Mouse (Mus musculus) intestine, embryonic 15.5 days (tissue): ENCODE measurements around the gene Bclaf3. TPM values are rescaled to one million over a fixed set of nuclear protein-coding genes. Genes with fewer than 3 reads are reported as not detected.
A peak's percentile ranks its signal among the peaks of the same experiment; 100 is the strongest.
"Not testable (repeated sequence)": the region's sequence is repeated elsewhere in the genome, so short reads cannot be mapped to it uniquely, and the experiment has no call there.

ENCODE experiments used
- ATAC-seq: fragments of 200-750 bp; cut with Nextera tagmentation; 2 replicates; pipeline ENCODE4 v1.8.0; 2017; ENCODE audit warnings: moderate TSS enrichment, moderate library complexity
- H3K27ac ChIP-seq: fragments of 300-500 bp; sonication (generic); 2 replicates; pipeline ENCODE4 v1.5.1; 2015; ENCODE audit warnings: mild to moderate bottlenecking, inconsistent platforms
- H3K27me3 ChIP-seq: fragments of 300-500 bp; sonication (generic); replicated peaks from 2 replicates; pipeline ENCODE4 v1.6.1; 2015; ENCODE audit warnings: inconsistent platforms
- H3K36me3 ChIP-seq: fragments of 300-500 bp; sonication (generic); 2 replicates; pipeline ENCODE4 v1.6.1; 2015; ENCODE audit warnings: inconsistent platforms
- H3K4me1 ChIP-seq: fragments of 300-500 bp; sonication (generic); replicated peaks from 2 replicates; pipeline ENCODE4 v1.6.1; 2015; ENCODE audit warnings: inconsistent platforms
- H3K4me2 ChIP-seq: fragments of 300-500 bp; sonication (generic); replicated peaks from 2 replicates; pipeline ENCODE4 v1.6.1; 2015; ENCODE audit warnings: mild to moderate bottlenecking, inconsistent platforms
- H3K4me3 ChIP-seq: fragments of 300-500 bp; sonication (generic); replicated peaks from 2 replicates; pipeline ENCODE4 v1.5.1; 2015; ENCODE audit warnings: inconsistent platforms
- H3K9ac ChIP-seq: fragments of 300-500 bp; sonication (generic); 2 replicates; pipeline ENCODE4 v1.6.1; 2015; ENCODE audit warnings: inconsistent platforms
- H3K9me3 ChIP-seq: fragments of 300-500 bp; sonication (generic); 2 replicates; pipeline ENCODE4 v1.6.1; 2016; ENCODE audit warnings: inconsistent platforms
- WGBS: fragments of 180-500 bp; shearing (Covaris S2); methylation state at CpG from one replicate; pipeline ENCODE4 v1.1.7; 2015; 5-methylcytosine and 5-hydroxymethylcytosine counted together
- polyA plus RNA-seq: library from polyadenylated mRNA; unstranded; fragments of >200 nt; fragmentation: Nextera tagmentation; extraction: Ambion mirVana; gene quantifications from 2 replicates; pipeline ENCODE4 v1.2.1, GENCODE M21; 2015

Gene Bclaf3
- 13.3 and 16.0 TPM in 2 replicates for polyA plus RNA-seq

DNA sequence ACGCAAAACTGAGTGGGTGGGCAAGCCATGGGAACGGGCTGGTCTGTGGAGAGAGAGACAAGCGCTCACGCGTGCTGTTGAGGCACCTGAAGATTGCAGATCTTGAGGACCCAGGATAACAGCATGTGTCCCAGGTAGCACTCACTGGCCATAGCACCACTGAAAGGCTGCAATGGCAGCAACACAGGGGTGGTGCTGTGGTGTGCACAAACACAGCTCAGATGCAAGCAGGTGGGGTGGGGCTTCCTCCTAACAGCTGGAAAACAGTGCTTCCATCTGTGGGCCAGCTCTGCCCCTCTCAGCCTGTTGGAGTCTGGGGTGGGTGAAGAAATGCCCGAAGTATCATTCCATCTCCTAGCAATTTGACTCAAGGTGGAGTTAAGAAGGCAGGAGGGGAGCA lies at the start of gene Bclaf3:
Gene Bclaf3, plus strand, starts transcription at position 301 of the 400 bp plus-strand sequence.
- Histone ChIP-seq H3K27ac (no peak within 1 kb of the TSS), H3K9ac (no peak within 1 kb of the TSS), H3K4me3 (no peak within 1 kb of the TSS), H3K9me3 (no peaks in the 10 kb centered on the region), H3K27me3 (no peaks in the 10 kb centered on the region), H3K4me1 (no peaks in the 10 kb centered on the region), H3K4me2 (no peak within 1 kb of the TSS), H3K36me3 (no peaks in the 10 kb centered on the region)
- no peak for ATAC-seq
- WGBS = 78% methylated on average over 6 of the region's 6 CpGs

DNA sequence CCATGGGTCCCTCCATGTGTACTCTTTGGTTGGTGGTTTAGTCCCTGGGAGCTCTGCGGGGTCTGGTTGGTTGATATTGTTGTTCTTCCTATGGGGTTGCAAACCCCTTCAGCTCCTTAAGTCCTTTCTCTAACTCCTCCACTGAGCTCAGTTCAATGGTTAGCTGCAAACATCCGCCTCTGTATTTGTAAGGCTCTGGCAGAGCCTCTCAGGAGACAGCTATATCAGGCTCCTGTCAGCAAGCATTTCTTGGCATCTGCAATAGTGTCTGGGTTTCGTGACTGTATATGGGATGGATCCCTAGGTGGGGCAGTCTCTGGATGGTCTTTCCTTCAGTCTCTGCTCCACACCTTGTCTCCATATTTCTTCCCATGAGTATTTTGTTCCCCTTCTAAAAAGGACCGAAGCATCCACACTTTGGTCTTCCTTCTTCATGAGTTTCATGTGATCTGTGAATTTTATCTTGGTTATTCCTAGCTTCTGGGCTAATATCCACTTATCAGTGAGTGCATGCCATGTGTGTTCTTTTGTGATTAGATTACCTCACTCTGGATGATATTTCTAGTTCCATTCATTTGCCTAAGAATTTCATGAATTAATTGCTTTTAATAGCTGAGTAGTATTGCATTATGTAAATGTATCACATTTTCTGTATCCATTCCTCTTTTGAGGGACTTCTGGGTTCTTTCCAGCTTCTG lies 48.1 kb upstream of the Bclaf3 start:
- ATAC-seq, H3K4me1 ChIP-seq, H3K27ac ChIP-seq, H3K27me3 ChIP-seq, H3K9ac ChIP-seq, H3K9me3 ChIP-seq, H3K4me3 ChIP-seq, H3K36me3 ChIP-seq, H3K4me2 ChIP-seq: not testable (repeated sequence)
- 81% methylated on average over 4 of the region's 4 CpGs for WGBS

DNA sequence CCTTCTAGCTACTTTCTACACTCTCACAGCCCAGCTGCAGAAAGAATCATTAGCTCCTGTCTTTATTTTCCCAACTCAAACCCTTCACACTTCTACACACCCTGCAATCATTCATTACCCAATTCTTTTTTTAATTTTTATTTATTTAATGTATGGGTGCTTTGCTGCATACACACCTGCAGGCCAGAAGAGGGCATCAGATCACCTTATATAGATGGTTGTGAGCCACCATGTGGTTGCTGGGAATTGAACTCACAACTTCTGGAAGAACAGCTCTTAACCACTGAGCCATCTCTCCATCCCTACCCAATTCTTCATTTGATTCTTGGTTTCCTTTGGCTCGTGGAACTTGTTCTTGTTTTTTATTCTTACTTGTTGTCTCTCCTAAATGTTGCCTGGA lies 42.2 kb upstream of the Bclaf3 start:
- no peaks in the 10 kb centered on the region for H3K36me3 ChIP-seq
- no peak overlapping the region for H3K4me2 ChIP-seq
- H3K27me3 ChIP-seq = no peaks in the 10 kb centered on the region
- H3K27ac ChIP-seq = no peak overlapping the region
- H3K4me3 ChIP-seq = no peak overlapping the region
- no peaks in the 10 kb centered on the region for H3K4me1 ChIP-seq
- 78% methylated on average over 1 of the region's 1 CpGs for whole genome bisulfite sequencing
- H3K9ac ChIP-seq = no peak overlapping the region
- no peak for ATAC-seq
- no peaks in the 10 kb centered on the region for H3K9me3 ChIP-seq

DNA sequence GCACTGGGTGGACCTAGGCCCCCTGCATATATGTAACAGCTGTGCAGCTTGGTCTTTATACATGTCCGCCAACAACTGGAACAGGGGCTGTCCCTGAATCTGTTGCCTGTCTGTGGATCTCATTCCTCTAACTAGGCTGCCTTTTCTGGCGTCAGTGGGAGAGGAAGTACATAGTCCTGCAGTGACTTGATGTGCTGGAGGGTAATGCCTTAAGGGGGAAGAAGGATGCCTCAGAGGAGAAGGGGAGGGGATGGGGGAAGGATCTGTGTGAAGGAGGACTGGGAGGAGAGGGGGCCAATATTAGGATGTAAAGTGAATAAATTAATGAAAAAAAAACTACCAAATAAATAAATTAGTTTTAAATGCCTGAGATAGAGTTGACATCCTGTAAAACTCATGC lies 23.3 kb upstream of the Bclaf3 start:
- no peak overlapping the region for H3K4me2 ChIP-seq
- no peak for ATAC-seq
- no peaks in the 10 kb centered on the region for H3K4me1 ChIP-seq
- H3K9ac ChIP-seq = no peak overlapping the region
- no peaks in the 10 kb centered on the region for H3K27me3 ChIP-seq
- WGBS = 53% methylated on average over 2 of the region's 2 CpGs
- no peaks in the 10 kb centered on the region for H3K36me3 ChIP-seq
- H3K9me3 ChIP-seq = no peaks in the 10 kb centered on the region
- no peak overlapping the region for H3K27ac ChIP-seq
- no peak overlapping the region for H3K4me3 ChIP-seq

DNA sequence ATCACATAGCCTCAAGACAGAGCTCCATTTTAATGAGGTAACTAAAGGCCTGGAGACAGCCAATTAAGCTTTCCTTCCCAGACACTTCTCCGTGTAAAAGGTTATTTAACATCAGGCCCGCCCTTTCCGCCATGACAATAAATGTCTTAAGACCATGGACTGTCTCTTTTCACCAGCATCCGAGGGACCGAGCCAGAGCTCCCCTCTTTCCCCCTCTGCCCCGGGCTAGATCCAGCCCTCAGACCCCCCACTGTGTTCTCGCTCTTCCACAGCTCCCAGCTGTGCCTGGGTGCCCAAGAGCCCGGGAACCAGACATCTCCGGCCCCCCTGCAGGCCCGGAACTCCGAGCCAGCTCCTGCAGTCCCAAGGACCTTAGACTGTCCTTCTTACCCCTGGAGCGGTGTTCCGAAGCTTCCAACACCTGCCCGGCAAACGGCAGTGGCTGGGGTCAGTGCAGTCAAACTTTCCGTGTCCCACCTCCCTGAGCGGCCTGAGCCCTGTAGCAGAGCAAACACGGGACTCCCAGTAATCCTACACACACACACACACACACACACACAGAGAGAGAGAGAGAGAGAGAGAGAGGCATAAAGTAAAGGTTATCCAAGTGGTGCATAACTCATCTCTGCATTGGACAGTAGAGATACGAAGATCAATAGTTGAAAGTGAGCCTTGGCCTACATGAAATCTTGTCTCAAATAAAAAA lies 18.0 kb upstream of the Bclaf3 start:
- no peak overlapping the region for H3K4me3 ChIP-seq
- no peak overlapping the region for H3K4me2 ChIP-seq
- no peaks in the 10 kb centered on the region for H3K4me1 ChIP-seq
- H3K27ac ChIP-seq = no peak overlapping the region
- no peak overlapping the region for H3K9ac ChIP-seq
- no peaks in the 10 kb centered on the region for H3K36me3 ChIP-seq
- H3K27me3 ChIP-seq = no peaks in the 10 kb centered on the region
- 56% methylated on average over 19 of the region's 19 CpGs for WGBS
- no peaks in the 10 kb centered on the region for H3K9me3 ChIP-seq
- ATAC-seq = no peak

- Histone ChIP-seq H3K27me3 (no peaks in the 10 kb centered on the region), H3K4me1 (no peaks in the 10 kb centered on the region), H3K36me3 (no peaks in the 10 kb centered on the region), H3K27ac (no peak overlapping the region), H3K4me3 (no peak overlapping the region), H3K4me2 (no peak overlapping the region), H3K9me3 (no peaks in the 10 kb centered on the region), H3K9ac (no peak overlapping the region)
- 67% methylated on average over 4 of the region's 4 CpGs for WGBS
- no peak for ATAC-seq
These were observed 17.4 kb upstream of the Bclaf3 start for GRCm38 (mm10) chrX:159509042-159509441.

- Histone ChIP-seq H3K9ac (no peak overlapping the region), H3K4me3 (no peak overlapping the region), H3K36me3 (no peaks in the 10 kb centered on the region), H3K9me3 (no peaks in the 10 kb centered on the region), H3K4me1 (no peaks in the 10 kb centered on the region), H3K4me2 (no peak overlapping the region), H3K27ac (no peak overlapping the region), H3K27me3 (no peaks in the 10 kb centered on the region)
- WGBS = 77% methylated on average over 19 of the region's 19 CpGs
- ATAC-seq = no peak
These were observed 16.4 kb upstream of the Bclaf3 start for GRCm38 (mm10) chrX:159509847-159510715.

DNA sequence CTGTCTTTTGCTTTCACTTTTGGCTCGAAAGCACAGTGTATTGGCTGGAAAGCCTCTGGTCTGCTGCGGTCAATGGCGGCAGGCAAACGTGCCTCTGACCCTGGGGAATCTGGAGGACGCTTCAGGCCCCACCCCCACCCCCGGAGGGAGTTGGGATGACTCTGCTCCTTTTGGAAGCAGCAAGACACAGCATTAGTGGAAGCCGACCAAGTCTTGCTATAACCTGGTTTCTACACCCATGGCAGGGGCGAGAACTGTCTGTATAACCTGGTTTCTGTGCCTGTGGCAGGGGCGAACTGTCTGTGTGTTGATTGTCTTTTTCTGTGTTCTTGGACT lies 15.8 kb upstream of the Bclaf3 start:
- Histone ChIP-seq H3K27ac (no peak overlapping the region), H3K4me2 (no peak overlapping the region), H3K27me3 (no peaks in the 10 kb centered on the region), H3K9ac (no peak overlapping the region), H3K36me3 (no peaks in the 10 kb centered on the region), H3K4me1 (no peaks in the 10 kb centered on the region), H3K4me3 (no peak overlapping the region), H3K9me3 (no peaks in the 10 kb centered on the region)
- WGBS = 75% methylated on average over 9 of the region's 9 CpGs
- no peak for ATAC-seq

- Histone ChIP-seq H3K4me3 (no peak overlapping the region), H3K9ac (no peak overlapping the region), H3K9me3 (no peaks in the 10 kb centered on the region), H3K4me1 (no peaks in the 10 kb centered on the region), H3K36me3 (no peaks in the 10 kb centered on the region), H3K27ac (no peak overlapping the region), H3K4me2 (no peak overlapping the region), H3K27me3 (no peaks in the 10 kb centered on the region)
- 88% methylated on average over 6 of the region's 6 CpGs for WGBS
- ATAC-seq = no peak
These were observed 10.9 kb upstream of the Bclaf3 start for GRCm38 (mm10) chrX:159515599-159515998.

GRCm38 (mm10) chrX:159521780-159522179 lies 4.7 kb upstream of the Bclaf3 start:
- Histone ChIP-seq H3K4me3 (no peak overlapping the region), H3K36me3 (no peaks in the 10 kb centered on the region), H3K9ac (no peak overlapping the region), H3K27ac (no peak overlapping the region), H3K4me2 (no peak overlapping the region), H3K9me3 (no peaks in the 10 kb centered on the region), H3K4me1 (no peaks in the 10 kb centered on the region), H3K27me3 (no peaks in the 10 kb centered on the region)
- 73% methylated on average over 3 of the region's 3 CpGs for WGBS
- ATAC-seq = no peak

DNA sequence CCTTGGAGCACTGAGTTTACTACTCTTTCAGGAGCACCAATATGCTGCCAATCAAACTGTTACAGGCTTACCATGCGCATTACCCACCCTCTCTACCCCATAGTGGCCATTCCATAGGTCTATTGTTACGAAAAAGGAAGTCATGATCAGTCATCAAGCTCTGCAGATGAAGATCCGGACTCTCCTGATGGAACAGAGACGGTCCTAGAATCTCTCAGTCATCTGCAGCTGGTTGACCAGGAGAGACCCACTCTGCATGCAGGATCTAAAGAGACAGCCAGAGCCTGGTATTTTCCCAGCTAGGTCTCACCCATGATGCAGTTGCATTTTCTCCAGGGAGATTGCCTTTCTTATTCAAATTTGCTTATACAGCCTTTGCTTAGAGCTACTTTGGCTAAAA lies 3.8 kb upstream of the Bclaf3 start:
- Histone ChIP-seq H3K4me3 (no peak overlapping the region), H3K4me2 (no peak overlapping the region), H3K27ac (no peak overlapping the region), H3K36me3 (no peaks in the 10 kb centered on the region), H3K4me1 (no peaks in the 10 kb centered on the region), H3K9ac (no peak overlapping the region), H3K9me3 (no peaks in the 10 kb centered on the region), H3K27me3 (no peaks in the 10 kb centered on the region)
- ATAC-seq = no peak
- WGBS = 76% methylated on average over 4 of the region's 4 CpGs

DNA sequence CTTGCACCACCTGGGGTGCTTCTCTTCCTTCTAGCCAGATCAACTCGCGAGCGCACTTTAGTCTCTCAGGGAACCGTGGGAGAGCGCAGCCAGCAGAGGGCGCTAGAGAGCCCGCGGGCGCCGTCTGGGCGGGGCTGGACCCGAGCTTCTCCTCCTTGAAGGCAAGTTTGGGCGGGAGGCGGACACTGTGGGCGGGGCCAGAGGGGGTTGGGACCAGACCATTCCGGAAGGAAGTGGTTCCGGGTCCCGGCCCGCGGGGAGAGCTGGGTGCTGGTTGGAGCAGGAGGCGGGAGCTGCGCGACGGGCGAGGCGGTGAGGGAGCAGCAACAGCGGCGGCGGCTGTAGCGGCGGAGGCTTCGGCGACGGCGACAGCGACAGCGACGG lies 5.9 kb downstream of the Bclaf3 start:
- Histone ChIP-seq H3K27ac (peak overlapping the region; percentile 74), H3K4me3 (peak overlapping the region; percentile 56), H3K36me3 (no peaks in the 10 kb centered on the region), H3K4me2 (peak overlapping the region; percentile 59), H3K27me3 (no peaks in the 10 kb centered on the region), H3K9me3 (no peaks in the 10 kb centered on the region), H3K4me1 (no peaks in the 10 kb centered on the region), H3K9ac (peak overlapping the region; percentile 51)
- WGBS = 16% methylated on average over 38 of the region's 38 CpGs
- peak; percentile 99 for ATAC-seq
